Mouse (Mus musculus): Measurements from ENCODE around the gene Hoxc9.

The Hoxc9 gene

GRCm38 (mm10) chr15:103015406-103016166 is 39.3 kb downstream of the Hoxc9 start:
- in situ Hi-C loops (cut with MboI, MseI), result no loop called here

GRCm38 (mm10) chr15:103018636-103019035 is 42.4 kb downstream of the Hoxc9 start, which contains the start of gene Hoxc4:
TSS of gene Hoxc4 (plus strand) at chr15:103018934.
- in situ Hi-C loops (cut with MboI, MseI), result no loop called here

- in situ Hi-C loops (cut with MboI, MseI), result no loop called here
Measured at GRCm38 (mm10) chr15:103020899-103021418, 44.7 kb downstream of the Hoxc9 start.

- in situ Hi-C loops (cut with MboI, MseI), result no loop called here
Measured at GRCm38 (mm10) chr15:103021544-103021943, 45.3 kb downstream of the Hoxc9 start.

GRCm38 (mm10) chr15:103024131-103024530 is 47.9 kb downstream of the Hoxc9 start:
- in situ Hi-C loops (cut with MboI, MseI), result no loop called here

GRCm38 (mm10) chr15:103027266-103028235 is 51.3 kb downstream of the Hoxc9 start:
- in situ Hi-C loops (cut with MboI, MseI), result no loop called here

- in situ Hi-C loops (cut with MboI, MseI), result no loop called here
Measured at GRCm38 (mm10) chr15:103028916-103029512, 52.8 kb downstream of the Hoxc9 start.

GRCm38 (mm10) chr15:103030142-103030541 is 53.9 kb downstream of the Hoxc9 start:
- in situ Hi-C loops (cut with MboI, MseI), result no loop called here

- in situ Hi-C loops (cut with MboI, MseI), result no loop called here
Measured at GRCm38 (mm10) chr15:103032167-103032566, 55.9 kb downstream of the Hoxc9 start.

- in situ Hi-C loops (cut with MboI, MseI), result no loop called here
Measured at GRCm38 (mm10) chr15:103032646-103033575, 56.7 kb downstream of the Hoxc9 start.

GRCm38 (mm10) chr15:103034043-103034806 is 58.0 kb downstream of the Hoxc9 start:
- in situ Hi-C loops (cut with MboI, MseI), result no loop called here
